Mouse (Mus musculus) intestine, embryonic 15.5 days (tissue): ENCODE results near the gene Cdipt. TPM values are rescaled to one million over a fixed set of nuclear protein-coding genes. Genes with fewer than 3 reads are reported as not detected.
A peak's percentile ranks its signal among the peaks of the same experiment; 100 is the strongest.

Experiments
- ATAC-seq: fragments of 200-750 bp; cut with Nextera tagmentation; 2 replicates; pipeline ENCODE4 v1.8.0; 2017; ENCODE audit warnings: moderate TSS enrichment, moderate library complexity
- H3K27ac ChIP-seq: fragments of 300-500 bp; sonication (generic); 2 replicates; pipeline ENCODE4 v1.5.1; 2015; ENCODE audit warnings: mild to moderate bottlenecking, inconsistent platforms
- H3K27me3 ChIP-seq: fragments of 300-500 bp; sonication (generic); replicated peaks from 2 replicates; pipeline ENCODE4 v1.6.1; 2015; ENCODE audit warnings: inconsistent platforms
- H3K36me3 ChIP-seq: fragments of 300-500 bp; sonication (generic); 2 replicates; pipeline ENCODE4 v1.6.1; 2015; ENCODE audit warnings: inconsistent platforms
- H3K4me1 ChIP-seq: fragments of 300-500 bp; sonication (generic); replicated peaks from 2 replicates; pipeline ENCODE4 v1.6.1; 2015; ENCODE audit warnings: inconsistent platforms
- H3K4me2 ChIP-seq: fragments of 300-500 bp; sonication (generic); replicated peaks from 2 replicates; pipeline ENCODE4 v1.6.1; 2015; ENCODE audit warnings: mild to moderate bottlenecking, inconsistent platforms
- H3K4me3 ChIP-seq: fragments of 300-500 bp; sonication (generic); replicated peaks from 2 replicates; pipeline ENCODE4 v1.5.1; 2015; ENCODE audit warnings: inconsistent platforms
- H3K9ac ChIP-seq: fragments of 300-500 bp; sonication (generic); 2 replicates; pipeline ENCODE4 v1.6.1; 2015; ENCODE audit warnings: inconsistent platforms
- H3K9me3 ChIP-seq: fragments of 300-500 bp; sonication (generic); 2 replicates; pipeline ENCODE4 v1.6.1; 2016; ENCODE audit warnings: inconsistent platforms
- WGBS: fragments of 180-500 bp; shearing (Covaris S2); methylation state at CpG from one replicate; pipeline ENCODE4 v1.1.7; 2015; 5-methylcytosine and 5-hydroxymethylcytosine counted together
- polyA plus RNA-seq: library from polyadenylated mRNA; unstranded; fragments of >200 nt; fragmentation: Nextera tagmentation; extraction: Ambion mirVana; gene quantifications from 2 replicates; pipeline ENCODE4 v1.2.1, GENCODE M21; 2015

Gene Cdipt
- polyA plus RNA-seq, 1 experiment from 2014 or later, result 123 TPM

GRCm38 (mm10) chr7:127016081-127016480, 40.4 kb downstream of the Cdipt start:
- WGBS, result 0% methylated on average over 10 of the region's 10 CpGs
- peak; percentile 44 for ATAC-seq
- no peaks in the 10 kb centered on the region for H3K9me3 ChIP-seq
- peak overlapping the region; percentile 98 for H3K27ac ChIP-seq
- peaks cover 9% of the 10 kb centered on the region; the same call in 1 of the 2 replicates for H3K36me3 ChIP-seq
- H3K4me2 ChIP-seq, result peak overlapping the region; percentile 87
- peaks cover 56% of the 10 kb centered on the region for H3K4me1 ChIP-seq
- H3K4me3 ChIP-seq, result peak overlapping the region; percentile 68
- H3K27me3 ChIP-seq, result no peaks in the 10 kb centered on the region
- peak overlapping the region; percentile 87 for H3K9ac ChIP-seq

- Histone ChIP-seq H3K27me3 (no peaks in the 10 kb centered on the region), H3K4me1 (peaks cover 58% of the 10 kb centered on the region), H3K4me2 (peak within 1 kb of the TSS; percentile 87), H3K9me3 (no peaks in the 10 kb centered on the region), H3K36me3 (peaks cover 9% of the 10 kb centered on the region; the same call in 1 of the 2 replicates), H3K4me3 (peak within 1 kb of the TSS; percentile 68), H3K27ac (peak within 1 kb of the TSS; percentile 98), H3K9ac (peak within 1 kb of the TSS; percentile 87)
- no peak for ATAC-seq
These were observed 40.6 kb downstream of the Cdipt start, which contains the start of gene Pagr1b for GRCm38 (mm10) chr7:127016481-127016485. Gene Pagr1b, minus strand, starts transcription at chr7:127016484.

- Histone ChIP-seq H3K4me1 (peaks cover 60% of the 10 kb centered on the region), H3K36me3 (peaks cover 9% of the 10 kb centered on the region; the same call in 1 of the 2 replicates), H3K27me3 (no peaks in the 10 kb centered on the region), H3K4me2 (peak overlapping the region; percentile 87), H3K27ac (peak overlapping the region; percentile 98), H3K4me3 (peak overlapping the region; percentile 68), H3K9ac (peak overlapping the region; percentile 87), H3K9me3 (no peaks in the 10 kb centered on the region)
- WGBS, result under 1% methylated on average over 22 of the region's 22 CpGs
- peak; percentile 65 for ATAC-seq
These were observed 40.8 kb downstream of the Cdipt start for GRCm38 (mm10) chr7:127016486-127016938.

GRCm38 (mm10) chr7:127016971-127017949, 41.5 kb downstream of the Cdipt start, which contains the start of gene Pagr1a:
Gene Pagr1a, minus strand, starts transcription at chr7:127017352.
- peak within 1 kb of the TSS; percentile 87 for H3K4me2 ChIP-seq
- H3K9me3 ChIP-seq, result no peaks in the 10 kb centered on the region
- H3K4me3 ChIP-seq, result peak within 1 kb of the TSS; percentile 68
- peak within 1 kb of the TSS; percentile 87 for H3K9ac ChIP-seq
- peaks cover 9% of the 10 kb centered on the region; the same call in 1 of the 2 replicates for H3K36me3 ChIP-seq
- 2% methylated on average over 39 of the region's 39 CpGs for WGBS
- peak; percentile 83 for ATAC-seq
- H3K27me3 ChIP-seq, result no peaks in the 10 kb centered on the region
- H3K27ac ChIP-seq, result peak within 1 kb of the TSS; percentile 98
- peaks cover 68% of the 10 kb centered on the region for H3K4me1 ChIP-seq

GRCm38 (mm10) chr7:127017950-127018345, 42.2 kb downstream of the Cdipt start:
- Histone ChIP-seq H3K9ac (peak overlapping the region; percentile 23), H3K4me3 (0 out of 2 replicates have a peak overlapping the region, but pooled peaks have one; percentile 1)
- WGBS, result 41% methylated on average over 6 of the region's 6 CpGs

GRCm38 (mm10) chr7:127018416-127019305, 42.9 kb downstream of the Cdipt start:
- no peaks in the 10 kb centered on the region for H3K27me3 ChIP-seq
- H3K9me3 ChIP-seq, result no peaks in the 10 kb centered on the region
- peaks cover 17% of the 10 kb centered on the region for H3K36me3 ChIP-seq
- peak overlapping the region; percentile 98 for H3K27ac ChIP-seq
- H3K4me2 ChIP-seq, result peak overlapping the region; percentile 87
- no peak overlapping the region for H3K4me3 ChIP-seq
- 70% methylated on average over 15 of the region's 15 CpGs for WGBS
- H3K9ac ChIP-seq, result peak overlapping the region; percentile 58
- peaks cover 77% of the 10 kb centered on the region for H3K4me1 ChIP-seq
- no peak for ATAC-seq

More at GRCm38 (mm10) chr7:127017950-127018345, 42.2 kb downstream of the Cdipt start:
- peak overlapping the region; percentile 98 for H3K27ac ChIP-seq
- H3K36me3 ChIP-seq, result peaks cover 11% of the 10 kb centered on the region; the same call in 1 of the 2 replicates
- ATAC-seq, result no peak
- peak overlapping the region; percentile 87 for H3K4me2 ChIP-seq
- no peaks in the 10 kb centered on the region for H3K27me3 ChIP-seq
- H3K9me3 ChIP-seq, result no peaks in the 10 kb centered on the region
- peaks cover 74% of the 10 kb centered on the region for H3K4me1 ChIP-seq

- 81% methylated on average over 14 of the region's 14 CpGs for WGBS
These were observed 43.7 kb downstream of the Cdipt start for GRCm38 (mm10) chr7:127019306-127019960.

GRCm38 (mm10) chr7:127020031-127020430, 44.3 kb downstream of the Cdipt start:
- Histone ChIP-seq H3K27me3 (no peaks in the 10 kb centered on the region), H3K9ac (peak overlapping the region; percentile 58), H3K9me3 (no peaks in the 10 kb centered on the region), H3K4me1 (peaks cover 84% of the 10 kb centered on the region), H3K4me3 (peak overlapping the region; percentile 50), H3K27ac (0 out of 2 replicates have a peak overlapping the region, but pooled peaks have one; percentile 77), H3K36me3 (peaks cover 22% of the 10 kb centered on the region), H3K4me2 (peak overlapping the region; percentile 87)
- WGBS, result 48% methylated on average over 3 of the region's 3 CpGs
- no peak for ATAC-seq

More at GRCm38 (mm10) chr7:127019306-127019960, 43.7 kb downstream of the Cdipt start:
- no peaks in the 10 kb centered on the region for H3K27me3 ChIP-seq
- H3K9ac ChIP-seq, result peak overlapping the region; percentile 58
- peak overlapping the region; percentile 50; the same call in 1 of the 2 replicates for H3K4me3 ChIP-seq
- ATAC-seq, result no peak
- H3K4me1 ChIP-seq, result peaks cover 83% of the 10 kb centered on the region
- H3K27ac ChIP-seq, result 0 out of 2 replicates have a peak overlapping the region, but pooled peaks have one; percentile 77
- no peaks in the 10 kb centered on the region for H3K9me3 ChIP-seq
- peak overlapping the region; percentile 87 for H3K4me2 ChIP-seq
- H3K36me3 ChIP-seq, result peaks cover 23% of the 10 kb centered on the region

GRCm38 (mm10) chr7:127020491-127020890, 44.8 kb downstream of the Cdipt start:
- no peak for ATAC-seq
- Histone ChIP-seq H3K4me2 (peak overlapping the region; percentile 87), H3K4me3 (peak overlapping the region; percentile 50), H3K9me3 (no peaks in the 10 kb centered on the region), H3K27me3 (no peaks in the 10 kb centered on the region), H3K9ac (peak overlapping the region; percentile 58), H3K27ac (peak overlapping the region; percentile 77; the same call in 1 of the 2 replicates), H3K36me3 (peaks cover 18% of the 10 kb centered on the region), H3K4me1 (peaks cover 81% of the 10 kb centered on the region)
- WGBS, result 32% methylated on average over 5 of the region's 5 CpGs

- peak within 1 kb of the TSS; percentile 50 for H3K4me3 ChIP-seq
- H3K9me3 ChIP-seq, result no peaks in the 10 kb centered on the region
- peaks cover 18% of the 10 kb centered on the region for H3K36me3 ChIP-seq
- H3K4me2 ChIP-seq, result peak within 1 kb of the TSS; percentile 87
- 2% methylated on average over 36 of the region's 37 CpGs for WGBS
- H3K27me3 ChIP-seq, result no peaks in the 10 kb centered on the region
- ATAC-seq, result no peak
- peak within 1 kb of the TSS; percentile 77 for H3K27ac ChIP-seq
- H3K9ac ChIP-seq, result peak within 1 kb of the TSS; percentile 58
- peaks cover 76% of the 10 kb centered on the region for H3K4me1 ChIP-seq
These were observed 45.3 kb downstream of the Cdipt start, which contains the start of the genes Gm42742 and Prrt2 for GRCm38 (mm10) chr7:127020901-127021562. Gene Gm42742, minus strand, starts transcription at chr7:127021097. Gene Prrt2, minus strand, starts transcription at chr7:127021211.
